Mouse (Mus musculus) neutrophil, adult 59 days (primary cell): Measurements from ENCODE around the gene Fibin. TPM values are rescaled to one million over a fixed set of nuclear protein-coding genes. Genes with fewer than 3 reads are reported as not detected.

ENCODE experiments used
- total RNA-seq, 2 experiments: library from RNA; stranded (reverse); gene quantifications; 1 replicate in 1 of 2; 2 replicates in 1 of 2; pipeline ENCODE4 v1.2.4; 2023

Fibin gene
- not detected for total RNA-seq

GRCm38 (mm10) chr2:110362432-110363283 is at the start of gene Fibin:
TSS of gene Fibin (minus strand) at chr2:110363183.

GRCm38 (mm10) chr2:110314509-110315155 is 48.4 kb downstream of the Fibin start, which contains the start of gene Bbox1:
TSS of gene Bbox1 (minus strand) at chr2:110314560.

Other genes with a start within 250 kb of the Fibin start
- not detected for gene Bbox1, start 48.6 kb downstream of the Fibin start, total RNA-seq
- not detected for gene Slc5a12, start 234.1 kb upstream of the Fibin start, total RNA-seq